ENCODE assay signal across 8 mouse cellular contexts in genomic region chr12:61524183-61524651, GRCm38 (mm10). TPM values are rescaled to one million over a fixed set of nuclear protein-coding genes. Genes with fewer than 3 reads are reported as not detected.
DNase-seq lines count a peak whose midpoint lies in the region; ATAC-seq lines count a peak whose summit lies in the region.

No protein-coding gene starts in this region.

- no peak overlapping the region for H3K27ac ChIP-seq in heart, embryonic 16.5 days (ENCODE audit: low read length)
- no peak overlapping the region for H3K27ac ChIP-seq in limb, embryonic 10.5 days

- no peak for DNase-seq in heart, adult 8-10 months (ENCODE audit: low spot score)
- peak; percentile 49 to 66 for DNase-seq in cerebellum, postnatal 25 days
- peak; percentile 50 to 67 for DNase-seq in frontal cortex, postnatal 36 days (ENCODE audit: low spot score in 2 of 2)
- peak; percentile 62 for DNase-seq in limb, embryonic 10.5 days (ENCODE audit: low spot score)
- peak; percentile 66 to 75 for DNase-seq in right cerebral cortex, adult 2 months (ENCODE audit: low spot score in 2 of 2)
- DNase-seq in spleen, postnatal 36 days (ENCODE audit: low spot score in 2 of 2): no peak

- H3K4me3 ChIP-seq in heart, embryonic 16.5 days (ENCODE audit: low read length): peak overlapping the region; percentile 67
- peak overlapping the region; percentile 67 for H3K4me3 ChIP-seq in limb, embryonic 10.5 days

- no peaks in the 10 kb centered on the region for H3K9me3 ChIP-seq in heart, embryonic 16.5 days (replicated peaks; ENCODE audit: control insufficient read depth, low read length)
- no peaks in the 10 kb centered on the region for H3K9me3 ChIP-seq in limb, embryonic 10.5 days (replicated peaks)

- H3K27me3 ChIP-seq in heart, embryonic 16.5 days (ENCODE audit: control insufficient read depth, insufficient read depth, low read length): peaks cover 42% of the 10 kb centered on the region
- peaks cover 61% of the 10 kb centered on the region for H3K27me3 ChIP-seq in limb, embryonic 10.5 days (ENCODE audit: low read depth, poor library complexity, severe bottlenecking)

- H3K4me1 ChIP-seq in heart, embryonic 16.5 days (ENCODE audit: control insufficient read depth, insufficient read depth, low read length): peaks cover 3% of the 10 kb centered on the region; the same call in 1 of the 2 replicates
- H3K4me1 ChIP-seq in limb, embryonic 10.5 days: peaks cover 29% of the 10 kb centered on the region

- no peaks in the 10 kb centered on the region for H3K36me3 ChIP-seq in heart, embryonic 16.5 days (ENCODE audit: control insufficient read depth, insufficient read depth)
- no peaks in the 10 kb centered on the region for H3K36me3 ChIP-seq in limb, embryonic 10.5 days

- no peak for ATAC-seq in heart, embryonic 16.5 days (replicated peaks; ENCODE audit: extremely low read depth, insufficient read depth, low FRiP score)
- no peak for ATAC-seq in granulocyte monocyte progenitor cell, adult 5-6 weeks (replicated peaks; ENCODE audit: poor library complexity, severe bottlenecking)

- 2% methylated on average over 33 of the region's 33 CpGs for WGBS in heart, embryonic 16.5 days
- under 1% methylated on average over 33 of the region's 33 CpGs for WGBS in limb, embryonic 10.5 days

- peak overlapping the region; percentile 96 for H3K4me2 ChIP-seq in heart, embryonic 16.5 days (ENCODE audit: low read depth, low read length)

- no peak overlapping the region for H3K9ac ChIP-seq in heart, embryonic 16.5 days (ENCODE audit: low read length)

RNA-seq across cellular contexts. Expression of gene Lrfn5, which starts 1.3 kb away (rescaled TPM):
- 0.13 and 0.15 TPM in 2 replicates for polyA plus RNA-seq in heart, embryonic 16.5 days (2015; fragmentation: Nextera tagmentation; extraction: Ambion mirVana)
- total RNA-seq in heart, adult 8-10 months (2022): under 1 TPM in 2 of 4 experiments, not detected in 2; 0.09 to 0.14 TPM
- 0.28 and 0.56 TPM in 2 replicates for polyA plus RNA-seq in limb, embryonic 10.5 days (2016; fragmentation: Nextera tagmentation; extraction: Ambion mirVana)
- 0.47 TPM in 1 of 2 replicates, not detected in the other for total RNA-seq in granulocyte monocyte progenitor cell, adult 5-6 weeks (2014; fragmentation: Nextera tagmentation)
- not detected in 2 replicates for total RNA-seq in granulocyte monocyte progenitor cell, adult 5-6 weeks (2017)

Comparison
In these comparisons a context has a peak if more than half of its experiments do, and no peak if none do; other contexts are left out.
1. DNase-seq: peak in cerebellum, postnatal 25 days (2 of 2), frontal cortex, postnatal 36 days (2 of 2), limb, embryonic 10.5 days (single experiment) and right cerebral cortex, adult 2 months (2 of 2); none in heart, adult 8-10 months (single experiment) and spleen, postnatal 36 days (0 of 2).